Mouse (Mus musculus) layer of hippocampus, postnatal 10 days (tissue): ENCODE results near the gene Olfr1256. TPM values are rescaled to one million over a fixed set of nuclear protein-coding genes. Genes with fewer than 3 reads are reported as not detected.

ENCODE experiments used
- DNase-seq, 2 experiments: peaks; one replicate each; pipeline ENCODE4 v3.0.0; 2021; ENCODE audit warnings: low spot score in 2 of 2
- long read RNA-seq: library from polyadenylated mRNA; stranded (forward); transcript quantifications from one replicate; pipeline ENCODE4 v2.0.0, GENCODE M21; 2023
- total RNA-seq, 2 experiments: library from RNA; stranded (reverse); gene quantifications; 2 replicates each; pipeline ENCODE4 v1.2.3; 2021

Olfr1256 gene
- not detected for total RNA-seq
- long read RNA-seq, result 0 reads

- DNase-seq, result no peak
Measured at GRCm38 (mm10) chr2:89841455-89841854, at the start of gene Olfr1256. Olfr1256 (minus strand) TSS chr2:89841555.

GRCm38 (mm10) chr2:89878137-89878536, 36.8 kb upstream of the Olfr1256 start, which contains the start of gene Olfr1257:
Olfr1257 (plus strand) TSS chr2:89878437.
- no peak for DNase-seq

GRCm38 (mm10) chr2:89849230-89849629, 7.9 kb upstream of the Olfr1256 start:
- DNase-seq, result no peak

GRCm38 (mm10) chr2:89848105-89848504, 6.8 kb upstream of the Olfr1256 start, which contains the start of gene Olfr48:
Olfr48 (minus strand) TSS chr2:89848205.
- no peak for DNase-seq

GRCm38 (mm10) chr2:89820216-89820615, 21.1 kb downstream of the Olfr1256 start:
- DNase-seq, result no peak

- DNase-seq, result no peak
Measured at GRCm38 (mm10) chr2:89811751-89812150, 29.6 kb downstream of the Olfr1256 start, which contains the start of gene Olfr1255. Olfr1255 (plus strand) TSS chr2:89812051.

- no peak for DNase-seq
Measured at GRCm38 (mm10) chr2:89810751-89811150, 30.6 kb downstream of the Olfr1256 start.

GRCm38 (mm10) chr2:89799583-89799982, 41.8 kb downstream of the Olfr1256 start:
- DNase-seq, result no peak

- no peak for DNase-seq
Measured at GRCm38 (mm10) chr2:89793519-89793918, 47.8 kb downstream of the Olfr1256 start, which contains the start of gene Olfr1254. Olfr1254 (minus strand) TSS chr2:89793619.

Other genes starting within 250 kb of the Olfr1256 start
- gene Olfr1246, start 248.4 kb downstream of the Olfr1256 start, total RNA-seq, result not detected
- not detected for gene Olfr1247, start 227.4 kb downstream of the Olfr1256 start, total RNA-seq
- gene Olfr1248, start 223.3 kb downstream of the Olfr1256 start, total RNA-seq, result not detected
- gene Olfr1249, start 206.6 kb downstream of the Olfr1256 start, total RNA-seq, result not detected
- not detected for gene Olfr1250, start 180.1 kb downstream of the Olfr1256 start, total RNA-seq
- not detected for gene Olfr1251, start 169.6 kb downstream of the Olfr1256 start, total RNA-seq
- not detected for gene Olfr1252, start 116.5 kb downstream of the Olfr1256 start, total RNA-seq
- not detected for gene Olfr1253, start 84.5 kb downstream of the Olfr1256 start, total RNA-seq
- gene Olfr1254, start 47.9 kb downstream of the Olfr1256 start, total RNA-seq, result not detected
- not detected for gene Olfr1255, start 29.5 kb downstream of the Olfr1256 start, total RNA-seq
- gene Olfr48, start 6.7 kb upstream of the Olfr1256 start, total RNA-seq, result not detected
- gene Olfr1257, start 36.9 kb upstream of the Olfr1256 start, total RNA-seq, result not detected
- gene Olfr1258, start 85.8 kb upstream of the Olfr1256 start, total RNA-seq, result not detected
- not detected for gene Olfr1259, start 107.1 kb upstream of the Olfr1256 start, total RNA-seq
- gene Olfr1260, start 132.8 kb upstream of the Olfr1256 start, total RNA-seq, result not detected
- gene Olfr1261, start 149.7 kb upstream of the Olfr1256 start, total RNA-seq, result not detected
- not detected for gene Olfr1262, start 158.6 kb upstream of the Olfr1256 start, total RNA-seq
- gene Olfr1263, start 170.6 kb upstream of the Olfr1256 start, total RNA-seq, result not detected
- not detected for gene Olfr1264, start 184.0 kb upstream of the Olfr1256 start, total RNA-seq
- not detected for gene Olfr1265, start 193.8 kb upstream of the Olfr1256 start, total RNA-seq
- gene Olfr140, start 222.0 kb upstream of the Olfr1256 start, total RNA-seq, result not detected